Mouse (Mus musculus) urinary bladder, postnatal 0 days (tissue): ENCODE results near the gene Rnf224. TPM values are rescaled to one million over a fixed set of nuclear protein-coding genes. Genes with fewer than 3 reads are reported as not detected.

Source experiments
- polyA plus RNA-seq: library from polyadenylated mRNA; unstranded; fragments of >200 nt; fragmentation: Nextera tagmentation; extraction: Ambion mirVana; gene quantifications from 2 replicates; pipeline ENCODE4 v1.2.1, GENCODE M21; 2015

Rnf224 gene
- polyA plus RNA-seq: 0.10 TPM in 1 of 2 replicates, not detected in the other

GRCm38 (mm10) chr2:25236614-25237013, at the start of gene Rnf224:
Rnf224 (minus strand) TSS chr2:25236787.

GRCm38 (mm10) chr2:25271827-25272511, 35.4 kb upstream of the Rnf224 start, which contains the start of the genes Ssna1 and Anapc2:
Ssna1 (minus strand) TSS chr2:25272438.
Anapc2 (plus strand) TSS chr2:25272478.

GRCm38 (mm10) chr2:25262291-25262767, 25.7 kb upstream of the Rnf224 start, which contains the start of gene Tprn:
Tprn (plus strand) TSS chr2:25262618.

GRCm38 (mm10) chr2:25255284-25255779, 18.7 kb upstream of the Rnf224 start, which contains the start of gene Tmem203:
Tmem203 (plus strand) TSS chr2:25255439.

GRCm38 (mm10) chr2:25246183-25247072, 9.8 kb upstream of the Rnf224 start, which contains the start of gene AL732309.1:
AL732309.1 (minus strand) TSS chr2:25246863.

GRCm38 (mm10) chr2:25242101-25242506, 5.5 kb upstream of the Rnf224 start, which contains the start of the genes Rnf208 and Cysrt1:
Rnf208 (plus strand) TSS chr2:25242255.
Cysrt1 (minus strand) TSS chr2:25242452.

GRCm38 (mm10) chr2:25234050-25234449, 2.5 kb downstream of the Rnf224 start, which contains the start of gene Slc34a3:
Slc34a3 (minus strand) TSS chr2:25234364.

GRCm38 (mm10) chr2:25224492-25224765, 12.2 kb downstream of the Rnf224 start, which contains the start of gene Tubb4b:
Tubb4b (minus strand) TSS chr2:25224702.

GRCm38 (mm10) chr2:25218445-25218844, 18.1 kb downstream of the Rnf224 start, which contains the start of gene Fam166a:
Fam166a (plus strand) TSS chr2:25218745.

GRCm38 (mm10) chr2:25214444-25214843, 22.1 kb downstream of the Rnf224 start, which contains the start of gene Stpg3:
Stpg3 (minus strand) TSS chr2:25214637.

GRCm38 (mm10) chr2:25211121-25211670, 25.4 kb downstream of the Rnf224 start, which contains the start of gene Nelfb:
Nelfb (minus strand) TSS chr2:25211489.

GRCm38 (mm10) chr2:25196172-25196954, 40.2 kb downstream of the Rnf224 start, which contains the start of gene Tor4a:
Tor4a (minus strand) TSS chr2:25196886.

Other genes starting within 250 kb of the Rnf224 start
- 35.9 and 40.2 TPM in 2 replicates for gene Nsmf, start 182.4 kb downstream of the Rnf224 start, polyA plus RNA-seq
- gene Entpd8, start 156.5 kb downstream of the Rnf224 start, polyA plus RNA-seq: not detected in 2 replicates
- 0.23 and 0.29 TPM in 2 replicates for gene Noxa1, start 141.6 kb downstream of the Rnf224 start, polyA plus RNA-seq
- gene Nrarp, start 56.0 kb downstream of the Rnf224 start, polyA plus RNA-seq: 11.0 and 13.9 TPM in 2 replicates
- 11.9 and 14.0 TPM in 2 replicates for gene Tor4a, start 39.9 kb downstream of the Rnf224 start, polyA plus RNA-seq
- 52.2 and 57.0 TPM in 2 replicates for gene Nelfb, start 25.3 kb downstream of the Rnf224 start, polyA plus RNA-seq
- gene Stpg3, start 22.1 kb downstream of the Rnf224 start, polyA plus RNA-seq: not detected in 2 replicates
- not detected in 2 replicates for gene Fam166a, start 18.0 kb downstream of the Rnf224 start, polyA plus RNA-seq
- 397 and 469 TPM in 2 replicates for gene Tubb4b, start 12.1 kb downstream of the Rnf224 start, polyA plus RNA-seq
- gene Slc34a3, start 2.4 kb downstream of the Rnf224 start, polyA plus RNA-seq: not detected in 2 replicates
- gene Rnf208, start 5.5 kb upstream of the Rnf224 start, polyA plus RNA-seq: 6.1 and 6.2 TPM in 2 replicates
- 10.0 and 10.6 TPM in 2 replicates for gene Cysrt1, start 5.7 kb upstream of the Rnf224 start, polyA plus RNA-seq
- 7.6 and 8.0 TPM in 2 replicates for gene AL732309.1, start 10.1 kb upstream of the Rnf224 start, polyA plus RNA-seq
- 35.6 and 37.6 TPM in 2 replicates for gene Tmem203, start 18.7 kb upstream of the Rnf224 start, polyA plus RNA-seq
- gene Tprn, start 25.8 kb upstream of the Rnf224 start, polyA plus RNA-seq: 6.5 and 7.2 TPM in 2 replicates
- gene Ssna1, start 35.7 kb upstream of the Rnf224 start, polyA plus RNA-seq: 137 and 141 TPM in 2 replicates
- 88.7 and 91.4 TPM in 2 replicates for gene Anapc2, start 35.7 kb upstream of the Rnf224 start, polyA plus RNA-seq
- not detected in 2 replicates for gene Tmem210, start 51.4 kb upstream of the Rnf224 start, polyA plus RNA-seq
- gene Lrrc26, start 53.1 kb upstream of the Rnf224 start, polyA plus RNA-seq: 0.97 and 0.98 TPM in 2 replicates
- 2.3 and 3.2 TPM in 2 replicates for gene Grin1, start 82.4 kb upstream of the Rnf224 start, polyA plus RNA-seq
- 32.5 and 37.0 TPM in 2 replicates for gene Man1b1, start 95.6 kb upstream of the Rnf224 start, polyA plus RNA-seq
- 13.1 and 14.8 TPM in 2 replicates for gene Dpp7, start 119.6 kb upstream of the Rnf224 start, polyA plus RNA-seq
- 34.1 and 37.0 TPM in 2 replicates for gene Uap1l1, start 128.9 kb upstream of the Rnf224 start, polyA plus RNA-seq
- gene Sapcd2, start 135.5 kb upstream of the Rnf224 start, polyA plus RNA-seq: 5.6 and 5.9 TPM in 2 replicates
- gene Entpd2, start 159.1 kb upstream of the Rnf224 start, polyA plus RNA-seq: 38.2 and 39.1 TPM in 2 replicates
- 58.9 and 59.9 TPM in 2 replicates for gene Npdc1, start 162.6 kb upstream of the Rnf224 start, polyA plus RNA-seq
- 0.08 TPM in 1 of 2 replicates, not detected in the other for gene Fut7, start 186.5 kb upstream of the Rnf224 start, polyA plus RNA-seq
- gene Abca2, start 191.9 kb upstream of the Rnf224 start, polyA plus RNA-seq: 1.5 and 1.6 TPM in 2 replicates
- 10.4 and 12.0 TPM in 2 replicates for gene Clic3, start 220.1 kb upstream of the Rnf224 start, polyA plus RNA-seq
- gene Paxx, start 224.3 kb upstream of the Rnf224 start, polyA plus RNA-seq: 34.9 and 35.2 TPM in 2 replicates
- 0.47 and 0.68 TPM in 2 replicates for gene Ptgds, start 233.3 kb upstream of the Rnf224 start, polyA plus RNA-seq